Mouse (Mus musculus) small intestine, adult 2 months (tissue): Measurements from ENCODE around the gene Arrdc4.

Experiments
- CTCF ChIP-seq: fragments of 200-500 bp; IDR thresholded peaks from 2 replicates; pipeline ENCODE4 v1.5.1; 2012; ENCODE audit warnings: low read depth, mild to moderate bottlenecking, control low read depth, inconsistent platforms, low read length, moderate library complexity, mixed read lengths; ENCODE audit not compliant: insufficient replicate concordance, insufficient read length; ENCODE audit errors: extremely low read depth
- POLR2A ChIP-seq: fragments of 200-500 bp; IDR thresholded peaks from 2 replicates; pipeline ENCODE4 v1.6.1; 2012; ENCODE audit warnings: low read depth, mild to moderate bottlenecking, control low read depth, inconsistent platforms, low read length, moderate library complexity

- no peak for TF ChIP-seq POLR2A
- TF ChIP-seq CTCF = no peak
Observed at GRCm38 (mm10) chr7:68749919-68750318, 878 bp upstream of the Arrdc4 start.
